Mouse (Mus musculus): ENCODE measurements at regions not wholly inside any gene's neighbourhood (a gene's known extent, or its start where the extent isn't known, plus 50 kb on each side); places are given as distances from the start of the nearest gene placed in this dataset.

DNA sequence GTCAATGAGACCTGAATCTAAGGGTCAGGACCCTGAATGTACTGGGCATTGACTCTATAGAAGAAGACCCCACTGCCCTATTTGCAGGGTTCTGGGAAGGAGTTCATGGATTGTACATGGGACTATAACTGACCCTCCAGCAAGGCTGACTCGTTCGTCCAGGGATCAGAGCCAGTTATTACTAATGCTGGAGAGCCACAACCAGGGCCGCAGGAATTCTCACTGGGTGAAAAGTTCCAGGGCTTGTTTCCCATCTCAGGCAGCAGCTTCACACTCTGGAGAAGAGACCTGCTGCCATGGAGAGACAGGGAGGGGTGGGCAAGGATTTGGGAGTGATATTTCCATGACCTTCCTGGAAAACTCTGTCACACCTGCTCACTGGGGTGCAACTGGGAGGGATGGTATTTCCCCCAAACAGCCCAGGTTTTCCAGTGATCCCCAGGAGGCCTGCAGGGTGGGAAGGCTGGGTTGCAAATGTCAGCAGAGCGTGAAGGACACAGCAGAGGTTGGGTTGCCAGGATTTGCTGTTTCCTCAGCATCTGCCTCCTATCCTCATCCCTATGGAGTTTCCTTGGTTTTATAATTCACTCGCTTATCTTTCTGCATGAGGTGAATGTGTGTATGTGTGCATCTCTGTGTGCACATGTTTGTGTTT is 316.2 kb downstream of the Rps24 start:
- H3K4me2 ChIP-seq (replicated peaks): no peak overlapping the region
- H3K9me3 ChIP-seq: no peaks in the 10 kb centered on the region
- no peak overlapping the region for H3K9ac ChIP-seq
- no peak overlapping the region for H3K27ac ChIP-seq
- H3K36me3 ChIP-seq: no peaks in the 10 kb centered on the region
- H3K4me1 ChIP-seq: no peaks in the 10 kb centered on the region
- no peak overlapping the region for H3K4me3 ChIP-seq
- H3K27me3 ChIP-seq: no peaks in the 10 kb centered on the region
- 82% methylated on average over 5 of the region's 5 CpGs for WGBS
- no peak for ATAC-seq (ENCODE audit: insufficient number of reproducible peaks, insufficient read depth, low FRiP score, low TSS enrichment)

DNA sequence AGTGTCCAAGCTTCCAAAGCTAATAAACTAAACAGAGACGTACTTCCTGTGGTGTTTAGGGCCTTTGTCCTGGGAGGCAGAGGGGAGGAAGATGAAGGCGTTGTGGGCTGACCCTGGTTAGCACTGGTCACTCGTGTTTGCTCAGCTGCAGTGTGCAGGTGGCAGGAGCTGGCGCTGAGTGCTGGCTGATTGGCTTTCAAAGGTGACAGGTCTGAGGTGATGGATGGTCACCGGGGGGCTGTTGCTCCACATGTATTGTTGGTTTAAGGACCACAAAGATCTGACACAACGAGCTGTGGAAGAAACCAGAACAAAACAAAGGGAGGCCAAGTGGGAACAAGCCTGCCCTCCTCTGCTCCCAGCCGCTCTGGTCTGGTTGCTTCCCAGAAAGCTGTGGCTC is 320.1 kb downstream of the Rps24 start:
- Histone ChIP-seq H3K4me1 (no peaks in the 10 kb centered on the region), H3K27me3 (no peaks in the 10 kb centered on the region), H3K9ac (no peak overlapping the region), H3K4me3 (no peak overlapping the region), H3K4me2 (replicated peaks) (no peak overlapping the region), H3K9me3 (no peaks in the 10 kb centered on the region), H3K27ac (no peak overlapping the region), H3K36me3 (no peaks in the 10 kb centered on the region)
- no peak for ATAC-seq (ENCODE audit: insufficient number of reproducible peaks, insufficient read depth, low FRiP score, low TSS enrichment)
- WGBS: 26% methylated on average over 7 of the region's 7 CpGs

DNA sequence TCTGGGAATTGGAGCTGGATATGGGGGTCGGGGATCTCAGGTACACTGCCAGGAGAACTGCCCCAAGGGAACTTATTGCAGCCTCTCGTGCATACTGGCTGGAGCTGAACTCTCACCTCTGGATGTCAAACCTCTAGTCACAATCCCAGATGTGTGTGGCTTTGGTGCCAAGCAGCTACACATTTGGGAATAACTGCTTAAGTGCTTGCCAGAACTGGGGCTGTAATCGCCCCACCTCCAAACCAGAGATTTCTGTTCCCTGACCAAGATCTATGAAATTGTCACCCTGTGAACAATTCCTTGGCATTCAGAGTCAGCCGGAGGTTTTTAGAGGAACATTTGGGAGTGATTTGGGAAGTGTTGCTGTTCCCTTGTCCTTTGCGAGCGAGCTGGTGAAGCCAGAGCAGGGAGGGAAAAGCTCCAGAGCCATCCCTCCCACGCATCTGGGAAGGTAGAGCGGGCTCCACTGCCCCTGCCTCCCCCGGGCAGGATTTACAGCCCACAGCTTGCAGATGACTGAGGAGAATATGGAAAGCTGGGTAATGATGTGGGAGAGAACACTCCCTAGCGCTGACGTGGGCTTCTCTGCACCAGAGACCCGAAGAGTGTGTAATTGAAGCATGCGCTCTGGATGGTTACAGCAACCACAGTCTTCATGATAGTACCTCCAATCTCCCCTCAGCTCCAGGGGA is 336.1 kb downstream of the Rps24 start:
- H3K27ac ChIP-seq: peak overlapping the region; percentile 55
- H3K4me1 ChIP-seq: peaks cover 42% of the 10 kb centered on the region
- H3K9me3 ChIP-seq: no peaks in the 10 kb centered on the region
- no peaks in the 10 kb centered on the region for H3K36me3 ChIP-seq
- 37% methylated on average over 13 of the region's 13 CpGs for WGBS
- no peak for ATAC-seq (ENCODE audit: insufficient number of reproducible peaks, insufficient read depth, low FRiP score, low TSS enrichment)
- no peak overlapping the region for H3K4me3 ChIP-seq
- no peak overlapping the region for H3K9ac ChIP-seq
- H3K4me2 ChIP-seq (replicated peaks): no peak overlapping the region
- H3K27me3 ChIP-seq: no peaks in the 10 kb centered on the region

DNA sequence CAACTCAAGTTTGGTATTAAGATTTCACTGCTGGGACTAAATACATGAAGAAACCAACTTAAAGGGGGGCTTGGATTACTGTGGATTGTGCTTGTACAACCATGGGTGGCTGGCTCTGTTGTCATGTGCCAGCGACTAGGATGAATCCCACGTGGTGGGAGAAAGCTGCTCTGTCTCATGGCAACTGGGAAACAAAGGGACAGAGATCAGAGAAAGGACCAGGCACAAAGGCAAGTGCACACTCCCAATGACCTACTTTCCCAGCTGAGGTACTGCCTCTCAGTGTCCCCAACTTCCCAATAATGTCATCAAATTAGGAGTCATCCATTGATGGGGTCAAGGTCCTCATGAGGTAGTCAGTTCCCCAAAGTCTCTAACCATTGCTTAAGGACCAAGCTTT is 337.4 kb downstream of the Rps24 start:
- Histone ChIP-seq H3K9me3 (no peaks in the 10 kb centered on the region), H3K27ac (no peak overlapping the region), H3K4me3 (no peak overlapping the region), H3K9ac (no peak overlapping the region), H3K4me2 (replicated peaks) (no peak overlapping the region), H3K27me3 (no peaks in the 10 kb centered on the region), H3K36me3 (no peaks in the 10 kb centered on the region), H3K4me1 (peaks cover 54% of the 10 kb centered on the region)
- WGBS: 87% methylated on average over 2 of the region's 2 CpGs
- ATAC-seq (ENCODE audit: insufficient number of reproducible peaks, insufficient read depth, low FRiP score, low TSS enrichment): no peak

DNA sequence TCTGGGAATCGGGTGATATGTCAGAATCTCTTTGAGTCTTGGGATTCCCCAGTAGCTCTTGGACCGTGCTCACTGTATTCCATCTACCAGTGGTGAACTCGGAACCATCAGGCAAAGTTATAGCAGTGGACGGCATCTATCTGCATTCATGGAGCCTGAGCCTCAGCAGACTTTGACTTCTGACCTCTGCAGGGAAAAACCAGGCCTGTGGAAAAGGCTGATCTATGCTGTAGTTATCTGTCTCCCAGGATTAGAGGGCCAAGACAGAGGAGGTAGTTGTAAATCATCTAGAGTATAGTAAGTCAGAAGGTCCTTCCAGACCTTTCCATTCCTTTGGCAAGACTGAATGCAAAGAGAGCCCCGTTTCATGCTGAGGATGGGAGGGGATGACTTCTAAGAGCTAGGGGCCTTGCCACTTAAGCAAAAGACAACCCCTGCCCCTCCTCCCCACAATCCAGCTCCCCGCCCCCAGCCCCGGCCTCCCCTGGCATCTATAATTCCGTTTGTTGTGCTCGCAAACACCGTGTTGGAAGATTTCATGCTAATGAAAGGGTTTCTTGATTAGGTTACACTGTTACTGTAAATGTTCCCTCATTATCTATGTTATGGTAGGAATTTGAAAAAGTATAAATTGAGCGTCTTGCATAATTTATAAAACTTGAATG is 338.9 kb downstream of the Rps24 start:
- Histone ChIP-seq H3K4me3 (no peak overlapping the region), H3K9me3 (no peaks in the 10 kb centered on the region), H3K27me3 (no peaks in the 10 kb centered on the region), H3K9ac (no peak overlapping the region), H3K4me2 (replicated peaks) (no peak overlapping the region), H3K4me1 (peaks cover 54% of the 10 kb centered on the region), H3K27ac (peak overlapping the region; percentile 87), H3K36me3 (no peaks in the 10 kb centered on the region)
- ATAC-seq (ENCODE audit: insufficient number of reproducible peaks, insufficient read depth, low FRiP score, low TSS enrichment): no peak
- 44% methylated on average over 11 of the region's 11 CpGs for WGBS

DNA sequence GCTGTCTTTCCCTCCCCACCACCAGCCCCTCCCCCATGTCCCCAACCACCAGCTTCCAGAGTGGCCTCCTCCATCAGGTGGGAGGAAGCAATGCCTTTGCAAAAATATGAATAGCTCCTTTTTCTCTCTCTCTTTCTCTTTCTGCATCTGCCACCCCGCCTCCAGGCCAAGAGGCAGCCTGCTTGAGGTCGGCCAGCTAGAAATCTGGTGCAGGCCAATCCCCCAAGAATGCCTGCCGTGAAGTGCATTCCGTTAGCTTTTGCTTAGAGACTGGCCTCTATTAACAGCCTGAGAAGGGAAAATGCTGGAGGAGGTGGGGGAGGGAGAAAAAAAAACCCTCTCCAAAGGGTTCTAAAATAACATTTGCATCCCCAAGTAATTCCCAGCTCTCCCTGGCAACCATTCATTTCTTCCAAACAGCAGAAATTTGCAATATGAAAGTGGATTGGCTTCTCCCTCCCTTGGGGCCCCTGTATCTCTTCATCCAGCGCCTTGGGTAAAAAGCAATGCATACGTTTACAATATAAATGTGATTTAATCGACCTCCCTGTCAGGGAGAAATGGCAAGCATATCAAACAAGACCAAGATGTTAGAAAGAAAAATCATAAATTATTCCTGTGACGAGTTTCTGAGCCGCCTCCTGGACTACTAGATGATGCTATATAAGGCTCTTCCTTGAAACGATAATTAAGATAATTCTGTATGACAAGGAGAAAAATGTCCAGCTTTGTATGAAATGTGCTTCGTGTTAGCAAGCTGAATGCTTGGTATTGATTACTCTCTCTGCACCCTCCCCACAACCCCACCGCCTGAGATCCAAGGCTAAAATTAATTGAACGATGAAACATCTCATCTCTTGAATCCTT is 339.8 kb downstream of the Rps24 start:
- Histone ChIP-seq H3K36me3 (no peaks in the 10 kb centered on the region), H3K4me2 (replicated peaks) (peak overlapping the region; percentile 23; the same call in 1 of the 2 replicates), H3K9ac (no peak overlapping the region), H3K4me3 (no peak overlapping the region), H3K27me3 (no peaks in the 10 kb centered on the region), H3K4me1 (peaks cover 54% of the 10 kb centered on the region), H3K27ac (peak overlapping the region; percentile 87), H3K9me3 (no peaks in the 10 kb centered on the region)
- ATAC-seq (ENCODE audit: insufficient number of reproducible peaks, insufficient read depth, low FRiP score, low TSS enrichment): 0 out of 2 replicates have a peak, but pooled peaks have one; percentile 50
- WGBS: 19% methylated on average over 13 of the region's 13 CpGs

DNA sequence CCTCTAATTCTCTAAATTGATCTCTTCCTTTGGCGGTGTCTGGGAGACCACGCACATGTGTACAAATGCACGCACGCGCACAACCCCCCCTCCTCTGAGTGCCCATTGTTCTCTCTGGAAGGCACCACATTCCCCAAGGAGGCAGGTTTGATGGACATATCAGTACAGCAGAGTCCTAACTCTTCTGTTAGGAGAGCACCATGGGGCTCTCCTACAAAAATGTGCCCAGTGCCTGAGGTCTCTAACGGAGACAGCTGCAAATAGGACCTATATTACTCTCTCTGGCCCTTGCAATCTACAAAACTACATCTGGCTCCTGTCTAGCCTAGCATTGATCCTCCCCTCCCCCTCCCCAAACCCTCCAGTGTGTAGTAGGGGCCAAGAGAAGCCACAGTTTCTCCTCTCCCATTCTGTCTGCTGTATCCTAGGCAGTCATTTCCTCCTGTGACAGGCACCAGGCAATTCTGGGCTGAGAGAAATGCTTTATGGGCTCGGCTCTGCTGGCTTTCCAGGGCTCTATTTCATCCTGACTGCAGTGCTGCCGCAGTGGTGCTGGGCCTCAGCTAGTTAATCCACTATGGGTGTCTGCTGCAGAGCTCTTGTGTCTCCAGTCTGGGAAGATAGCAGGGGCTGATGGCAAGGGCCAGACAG is 340.6 kb downstream of the Rps24 start:
- H3K27me3 ChIP-seq: no peaks in the 10 kb centered on the region
- H3K36me3 ChIP-seq: no peaks in the 10 kb centered on the region
- H3K9me3 ChIP-seq: no peaks in the 10 kb centered on the region
- no peak overlapping the region for H3K9ac ChIP-seq
- peak; percentile 58; the same call in 1 of the 2 replicates for ATAC-seq (ENCODE audit: insufficient number of reproducible peaks, insufficient read depth, low FRiP score, low TSS enrichment)
- H3K4me2 ChIP-seq (replicated peaks): peak overlapping the region; percentile 23; the same call in 1 of the 2 replicates
- H3K27ac ChIP-seq: peak overlapping the region; percentile 87
- peaks cover 49% of the 10 kb centered on the region for H3K4me1 ChIP-seq
- WGBS: 9% methylated on average over 8 of the region's 8 CpGs
- no peak overlapping the region for H3K4me3 ChIP-seq

DNA sequence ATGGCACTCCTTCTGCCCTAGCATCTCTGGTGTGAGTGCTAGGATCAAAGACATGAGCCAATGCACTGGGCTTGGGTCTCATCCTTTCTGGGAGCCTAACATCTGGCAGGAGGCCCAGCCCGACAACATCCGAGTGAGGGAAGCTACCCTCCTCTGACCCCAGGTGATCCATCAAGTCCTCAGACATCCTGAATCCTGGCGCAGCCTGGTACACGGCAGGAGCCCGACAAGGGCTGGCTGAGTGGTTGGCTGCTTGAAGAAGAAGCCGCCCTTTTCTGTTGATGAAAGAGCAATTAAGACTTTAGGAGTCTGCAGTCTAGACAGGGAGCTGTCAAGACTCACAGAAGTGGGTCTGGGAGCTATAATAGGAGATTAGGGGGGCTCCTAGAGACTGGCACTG is 342.1 kb downstream of the Rps24 start:
- WGBS: 60% methylated on average over 6 of the region's 6 CpGs
- no peaks in the 10 kb centered on the region for H3K9me3 ChIP-seq
- no peak overlapping the region for H3K4me3 ChIP-seq
- no peak overlapping the region for H3K9ac ChIP-seq
- no peak for ATAC-seq (ENCODE audit: insufficient number of reproducible peaks, insufficient read depth, low FRiP score, low TSS enrichment)
- H3K4me2 ChIP-seq (replicated peaks): no peak overlapping the region
- no peak overlapping the region for H3K27ac ChIP-seq
- H3K36me3 ChIP-seq: no peaks in the 10 kb centered on the region
- no peaks in the 10 kb centered on the region for H3K27me3 ChIP-seq
- H3K4me1 ChIP-seq: peaks cover 40% of the 10 kb centered on the region

DNA sequence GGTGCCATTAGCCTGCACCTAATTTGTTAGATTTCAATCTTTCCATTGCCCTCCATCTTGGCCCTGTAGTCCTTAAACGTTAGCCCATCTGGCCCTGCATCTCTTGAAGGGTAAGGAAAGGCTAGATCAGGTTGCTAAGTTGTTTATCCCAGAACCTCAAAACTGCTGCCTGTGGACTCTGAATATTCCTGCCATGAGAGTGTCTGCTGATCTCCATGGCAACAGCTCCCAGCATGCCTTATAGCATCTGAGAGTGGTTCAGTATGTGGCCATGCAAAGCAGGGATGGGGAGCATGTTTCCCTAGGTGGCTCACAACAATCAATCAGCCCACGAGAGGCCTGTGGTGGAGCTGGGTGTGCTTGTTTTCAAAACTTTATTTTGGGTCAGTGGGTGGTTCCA is 346.3 kb downstream of the Rps24 start:
- WGBS: 29% methylated on average over 2 of the region's 2 CpGs
- H3K4me2 ChIP-seq (replicated peaks): no peak overlapping the region
- H3K9ac ChIP-seq: no peak overlapping the region
- H3K27ac ChIP-seq: no peak overlapping the region
- no peaks in the 10 kb centered on the region for H3K36me3 ChIP-seq
- ATAC-seq (ENCODE audit: insufficient number of reproducible peaks, insufficient read depth, low FRiP score, low TSS enrichment): no peak
- no peaks in the 10 kb centered on the region for H3K27me3 ChIP-seq
- peaks cover 13% of the 10 kb centered on the region for H3K4me1 ChIP-seq
- H3K9me3 ChIP-seq: peaks cover 3% of the 10 kb centered on the region; the same call in 1 of the 2 replicates
- H3K4me3 ChIP-seq: no peak overlapping the region

DNA sequence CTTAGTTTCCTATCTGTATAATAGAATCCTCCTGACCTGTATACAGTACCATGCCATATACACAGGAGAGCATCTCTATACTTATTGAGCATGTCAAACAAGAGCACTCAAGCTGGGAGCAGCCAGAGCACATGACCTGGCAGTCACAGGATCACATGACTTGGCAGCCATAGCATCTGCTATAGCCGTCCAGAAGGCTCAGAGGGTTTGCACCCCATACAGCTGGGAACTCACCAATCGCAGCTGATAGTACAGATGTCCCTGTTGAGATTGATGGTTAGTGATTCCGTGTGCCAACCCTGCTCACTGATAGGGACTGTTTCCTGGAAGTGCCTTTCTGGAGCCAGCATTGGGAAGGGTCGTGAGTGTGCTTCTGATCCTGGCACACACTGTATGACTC is 351.3 kb downstream of the Rps24 start:
- Histone ChIP-seq H3K4me3 (no peak overlapping the region), H3K9me3 (peaks cover 3% of the 10 kb centered on the region; the same call in 1 of the 2 replicates), H3K4me2 (replicated peaks) (no peak overlapping the region), H3K27ac (no peak overlapping the region), H3K27me3 (no peaks in the 10 kb centered on the region), H3K9ac (no peak overlapping the region), H3K4me1 (peaks cover 16% of the 10 kb centered on the region), H3K36me3 (no peaks in the 10 kb centered on the region)
- 83% methylated on average over 4 of the region's 4 CpGs for WGBS
- no peak for ATAC-seq (ENCODE audit: insufficient number of reproducible peaks, insufficient read depth, low FRiP score, low TSS enrichment)

DNA sequence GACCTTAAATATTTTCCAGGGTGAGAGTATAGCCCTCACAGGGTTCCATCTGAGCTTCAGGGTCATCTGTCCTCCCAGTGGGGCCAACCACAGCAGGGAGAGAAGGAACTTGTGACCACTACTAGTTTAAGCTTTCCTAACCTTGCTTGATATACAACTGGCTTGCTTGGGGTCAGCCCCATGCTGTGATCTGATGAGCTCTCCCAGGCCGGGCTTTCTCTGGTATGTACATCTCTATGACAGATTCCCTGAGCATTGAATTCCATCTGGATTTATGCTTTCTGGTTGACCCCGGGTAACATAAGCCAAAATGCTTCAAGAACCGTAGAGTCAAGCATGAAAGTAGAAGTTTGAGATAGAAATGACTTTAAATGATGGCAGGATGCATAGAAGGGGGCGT is 352.1 kb downstream of the Rps24 start:
- Histone ChIP-seq H3K9me3 (peaks cover 3% of the 10 kb centered on the region; the same call in 1 of the 2 replicates), H3K4me1 (peaks cover 14% of the 10 kb centered on the region), H3K36me3 (no peaks in the 10 kb centered on the region), H3K27ac (no peak overlapping the region), H3K4me2 (replicated peaks) (no peak overlapping the region), H3K4me3 (no peak overlapping the region), H3K9ac (no peak overlapping the region), H3K27me3 (no peaks in the 10 kb centered on the region)
- 67% methylated on average over 4 of the region's 4 CpGs for WGBS
- ATAC-seq (ENCODE audit: insufficient number of reproducible peaks, insufficient read depth, low FRiP score, low TSS enrichment): no peak

All from embryonic facial prominence, embryonic 12.5 days (tissue).